Mouse (Mus musculus) midbrain, embryonic 12.5 days (tissue): ENCODE results near the gene Alpk1. TPM values are rescaled to one million over a fixed set of nuclear protein-coding genes. Genes with fewer than 3 reads are reported as not detected.

Experiments used
- polyA plus RNA-seq: library from polyadenylated mRNA; unstranded; fragments of >200 nt; fragmentation: Nextera tagmentation; extraction: Ambion mirVana; gene quantifications from 2 replicates; pipeline ENCODE4 v1.2.1, GENCODE M21; 2016

The Alpk1 gene
- polyA plus RNA-seq, 1 experiment from 2014 or later, result 1.0 TPM

Other genes with a start within 250 kb of the Alpk1 start
- gene Larp7, start 227.2 kb downstream of the Alpk1 start, polyA plus RNA-seq, result 63.9 and 69.7 TPM in 2 replicates
- 15.3 and 16.9 TPM in 2 replicates for gene Zgrf1, start 227.0 kb downstream of the Alpk1 start, polyA plus RNA-seq
- 83.0 and 155 TPM in 2 replicates for gene Neurog2, start 147.4 kb downstream of the Alpk1 start, polyA plus RNA-seq
- gene Tifa, start 9.3 kb upstream of the Alpk1 start, polyA plus RNA-seq, result 3.4 and 5.5 TPM in 2 replicates
- gene Ap1ar, start 57.0 kb upstream of the Alpk1 start, polyA plus RNA-seq, result 71.0 and 79.9 TPM in 2 replicates
- gene Fam241a, start 115.8 kb upstream of the Alpk1 start, polyA plus RNA-seq, result 4.9 and 5.7 TPM in 2 replicates